Mouse (Mus musculus) megakaryocyte progenitor cell, adult 5-6 weeks (primary cell): ENCODE measurements at regions not wholly inside any gene's neighbourhood (a gene's known extent, or its start where the extent isn't known, plus 50 kb on each side); places are given as distances from the start of the nearest gene placed in this dataset.
A peak's percentile ranks its signal among the peaks of the same experiment; 100 is the strongest.

Experiments
- ATAC-seq: replicated peaks from 2 replicates; pipeline ENCODE4 v1.8.0; 2016; ENCODE audit warnings: mild to moderate bottlenecking, moderate TSS enrichment, inconsistent platforms; ENCODE audit not compliant: poor library complexity

- no peak for ATAC-seq
Observed at GRCm38 (mm10) chr16:51457166-51457565, 573.9 kb upstream of the Cblb start.

GRCm38 (mm10) chr16:51475690-51476089, 555.3 kb upstream of the Cblb start:
- no peak for ATAC-seq

- no peak for ATAC-seq
Observed at GRCm38 (mm10) chr16:51496096-51496495, 534.9 kb upstream of the Cblb start.

GRCm38 (mm10) chr16:51497777-51498176, 533.2 kb upstream of the Cblb start:
- ATAC-seq = peak; percentile 55

- ATAC-seq = no peak
Observed at GRCm38 (mm10) chr16:51517079-51517478, 513.9 kb upstream of the Cblb start.

- ATAC-seq = no peak
Observed at GRCm38 (mm10) chr16:51520762-51521161, 510.3 kb upstream of the Cblb start.

GRCm38 (mm10) chr16:51521317-51522092, 509.5 kb upstream of the Cblb start:
- no peak for ATAC-seq

- ATAC-seq = no peak
Observed at GRCm38 (mm10) chr16:51524023-51524422, 507.0 kb upstream of the Cblb start.

- no peak for ATAC-seq
Observed at GRCm38 (mm10) chr16:51532496-51532895, 498.5 kb upstream of the Cblb start.

- ATAC-seq = no peak
Observed at GRCm38 (mm10) chr16:51543769-51544168, 487.3 kb upstream of the Cblb start.

GRCm38 (mm10) chr16:51547032-51547431, 484.0 kb upstream of the Cblb start:
- peak; percentile 68 for ATAC-seq

- ATAC-seq = no peak
Observed at GRCm38 (mm10) chr16:51562866-51563658, 468.0 kb upstream of the Cblb start.

GRCm38 (mm10) chr16:51564064-51564463, 467.0 kb upstream of the Cblb start:
- no peak for ATAC-seq

- ATAC-seq = no peak
Observed at GRCm38 (mm10) chr16:51577915-51578593, 453.0 kb upstream of the Cblb start.

GRCm38 (mm10) chr16:51580525-51580924, 450.5 kb upstream of the Cblb start:
- no peak for ATAC-seq

GRCm38 (mm10) chr16:51589924-51590397, 441.1 kb upstream of the Cblb start:
- ATAC-seq = no peak

GRCm38 (mm10) chr16:51617579-51617978, 413.4 kb upstream of the Cblb start:
- ATAC-seq = no peak

- no peak for ATAC-seq
Observed at GRCm38 (mm10) chr16:51646646-51647045, 384.4 kb upstream of the Cblb start.

GRCm38 (mm10) chr16:51650100-51650499, 380.9 kb upstream of the Cblb start:
- no peak for ATAC-seq

- peak; percentile 52; the same call in 1 of the 2 replicates for ATAC-seq
Observed at GRCm38 (mm10) chr16:51650683-51651082, 380.3 kb upstream of the Cblb start.

- no peak for ATAC-seq
Observed at GRCm38 (mm10) chr16:51661693-51662092, 369.3 kb upstream of the Cblb start.
